Mouse (Mus musculus) urinary bladder, postnatal 10 days (tissue): ENCODE data around the gene Slc25a45.

ENCODE experiments used
- DNase-seq: peaks from one replicate; pipeline ENCODE4 v3.0.0; 2022; ENCODE audit warnings: low spot score

Gene Slc25a45

GRCm38 (mm10) chr19:5877618-5878361, at the start of gene Slc25a45:
Gene Slc25a45, plus strand, starts transcription at chr19:5877808.
- DNase-seq: no peak

GRCm38 (mm10) chr19:5828155-5828554, 49.5 kb upstream of the Slc25a45 start:
- DNase-seq: no peak

- no peak for DNase-seq
These were observed 48.7 kb upstream of the Slc25a45 start for GRCm38 (mm10) chr19:5828905-5829304.

GRCm38 (mm10) chr19:5829958-5830615, 47.5 kb upstream of the Slc25a45 start:
- DNase-seq: no peak

- DNase-seq: no peak
These were observed 46.8 kb upstream of the Slc25a45 start for GRCm38 (mm10) chr19:5830776-5831175.

GRCm38 (mm10) chr19:5831224-5831957, 46.2 kb upstream of the Slc25a45 start:
- DNase-seq: no peak

GRCm38 (mm10) chr19:5831958-5832320, 45.7 kb upstream of the Slc25a45 start:
- no peak for DNase-seq

GRCm38 (mm10) chr19:5832326-5832725, 45.3 kb upstream of the Slc25a45 start:
- no peak for DNase-seq

- no peak for DNase-seq
These were observed 44.1 kb upstream of the Slc25a45 start for GRCm38 (mm10) chr19:5833287-5834100.

- DNase-seq: no peak
These were observed 43.2 kb upstream of the Slc25a45 start for GRCm38 (mm10) chr19:5834260-5834925.

- no peak for DNase-seq
These were observed 42.3 kb upstream of the Slc25a45 start for GRCm38 (mm10) chr19:5835054-5835921.

- no peak for DNase-seq
These were observed 41.6 kb upstream of the Slc25a45 start for GRCm38 (mm10) chr19:5835922-5836430.

- no peak for DNase-seq
These were observed 40.6 kb upstream of the Slc25a45 start for GRCm38 (mm10) chr19:5836941-5837572.

GRCm38 (mm10) chr19:5837606-5838005, 40.0 kb upstream of the Slc25a45 start:
- no peak for DNase-seq

- DNase-seq: no peak
These were observed 39.3 kb upstream of the Slc25a45 start for GRCm38 (mm10) chr19:5838136-5838891.

GRCm38 (mm10) chr19:5838892-5839165, 38.8 kb upstream of the Slc25a45 start:
- DNase-seq: no peak

- DNase-seq: no peak
These were observed 38.1 kb upstream of the Slc25a45 start for GRCm38 (mm10) chr19:5839317-5840085.

- DNase-seq: no peak
These were observed 37.3 kb upstream of the Slc25a45 start for GRCm38 (mm10) chr19:5840086-5840889.
